Mouse (Mus musculus) liver, embryonic 12.5 days (tissue): ENCODE measurements around the gene Fhit. TPM values are rescaled to one million over a fixed set of nuclear protein-coding genes. Genes with fewer than 3 reads are reported as not detected.

Source experiments
- ATAC-seq: fragments of 200-750 bp; cut with Nextera tagmentation; 2 replicates; pipeline ENCODE4 v1.8.0; 2017; ENCODE audit warnings: moderate number of reproducible peaks, mild to moderate bottlenecking, moderate library complexity
- H3K27ac ChIP-seq: fragments of 300-500 bp; sonication (generic); 2 replicates; pipeline ENCODE4 v1.5.1; 2016; ENCODE audit warnings: mild to moderate bottlenecking
- H3K27me3 ChIP-seq: fragments of 300-500 bp; sonication (generic); replicated peaks from 2 replicates; pipeline ENCODE4 v1.6.1; 2016; ENCODE audit warnings: mild to moderate bottlenecking, moderate library complexity
- H3K36me3 ChIP-seq: fragments of 300-500 bp; sonication (generic); 2 replicates; pipeline ENCODE4 v1.6.1; 2016; ENCODE audit warnings: mild to moderate bottlenecking, moderate library complexity
- H3K4me1 ChIP-seq: fragments of 300-500 bp; sonication (generic); 2 replicates; pipeline ENCODE4 v1.6.1; 2016
- H3K4me2 ChIP-seq: fragments of 300-500 bp; sonication (generic); 2 replicates; pipeline ENCODE4 v1.6.1; 2016; ENCODE audit warnings: mild to moderate bottlenecking, moderate library complexity
- H3K4me3 ChIP-seq: fragments of 300-500 bp; sonication (generic); 2 replicates; pipeline ENCODE4 v1.5.1; 2016; ENCODE audit warnings: mild to moderate bottlenecking, moderate library complexity
- H3K9ac ChIP-seq: fragments of 300-500 bp; sonication (generic); 2 replicates; pipeline ENCODE4 v1.6.1; 2016; ENCODE audit warnings: mild to moderate bottlenecking, moderate library complexity
- H3K9me3 ChIP-seq: fragments of 300-500 bp; sonication (generic); replicated peaks from 2 replicates; pipeline ENCODE4 v1.6.1; 2016; ENCODE audit warnings: mild to moderate bottlenecking, moderate library complexity
- WGBS: fragments of 180-500 bp; shearing (Covaris S2); methylation state at CpG from one replicate; pipeline ENCODE4 v1.1.7; 2016; ENCODE audit not compliant: insufficient replicate concordance; 5-methylcytosine and 5-hydroxymethylcytosine counted together
- polyA plus RNA-seq: library from polyadenylated mRNA; unstranded; fragments of >200 nt; fragmentation: Nextera tagmentation; extraction: Ambion mirVana; gene quantifications from 2 replicates; pipeline ENCODE4 v1.2.1, GENCODE M21; 2016

Gene Fhit
- polyA plus RNA-seq, 1 experiment from 2014 or later: 2.1 TPM

DNA sequence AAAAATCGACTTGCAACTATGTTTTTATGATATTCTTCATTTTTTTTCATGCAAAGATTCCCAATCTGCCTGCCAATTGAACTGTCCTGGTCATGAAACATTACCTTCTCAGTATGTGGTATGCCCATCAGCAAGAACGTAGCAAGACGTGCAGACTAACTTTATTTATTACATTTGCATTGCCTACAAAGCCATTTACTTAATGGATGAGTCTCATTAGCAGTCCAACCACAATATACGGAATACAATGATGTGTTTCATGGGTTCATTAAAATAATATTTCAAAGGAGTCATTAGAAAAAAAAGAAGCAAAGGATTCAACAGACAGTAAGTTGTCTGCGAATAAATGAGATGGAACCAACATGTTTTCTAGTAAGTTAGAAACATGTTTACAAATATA lies 933.1 kb downstream of the Fhit start:
- no peak overlapping the region for H3K4me2 ChIP-seq
- H3K36me3 ChIP-seq: no peaks in the 10 kb centered on the region
- H3K27me3 ChIP-seq: no peaks in the 10 kb centered on the region
- no peaks in the 10 kb centered on the region for H3K9me3 ChIP-seq
- no peak overlapping the region for H3K4me3 ChIP-seq
- no peak overlapping the region for H3K9ac ChIP-seq
- no peak overlapping the region for H3K27ac ChIP-seq
- no peaks in the 10 kb centered on the region for H3K4me1 ChIP-seq
- 69% methylated on average over 5 of the region's 5 CpGs for WGBS
- ATAC-seq: no peak

DNA sequence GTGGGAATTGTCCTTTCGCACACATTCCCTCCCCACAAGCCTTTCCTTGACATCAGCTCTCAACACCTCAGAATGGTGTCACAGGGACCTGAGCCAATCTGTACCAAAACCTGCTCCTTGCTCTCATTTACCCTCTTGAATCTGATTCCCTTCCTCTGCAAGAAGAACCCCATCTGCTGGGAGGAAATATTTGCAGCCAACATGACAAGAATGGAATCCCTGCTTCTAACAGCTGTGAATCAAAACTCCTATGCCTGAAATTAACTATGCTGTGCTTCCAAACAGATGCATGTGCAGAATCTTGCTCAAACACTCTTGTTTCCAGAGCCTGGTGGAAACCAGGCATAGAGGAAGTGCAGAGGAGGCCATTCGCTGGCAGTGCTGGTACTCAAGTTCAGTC lies 940.0 kb downstream of the Fhit start:
- Histone ChIP-seq H3K9me3 (no peaks in the 10 kb centered on the region), H3K27me3 (no peaks in the 10 kb centered on the region), H3K4me2 (no peak overlapping the region), H3K4me1 (no peaks in the 10 kb centered on the region), H3K27ac (no peak overlapping the region), H3K9ac (no peak overlapping the region), H3K4me3 (no peak overlapping the region), H3K36me3 (no peaks in the 10 kb centered on the region)
- no peak for ATAC-seq
- WGBS: 76% methylated on average over 2 of the region's 2 CpGs

DNA sequence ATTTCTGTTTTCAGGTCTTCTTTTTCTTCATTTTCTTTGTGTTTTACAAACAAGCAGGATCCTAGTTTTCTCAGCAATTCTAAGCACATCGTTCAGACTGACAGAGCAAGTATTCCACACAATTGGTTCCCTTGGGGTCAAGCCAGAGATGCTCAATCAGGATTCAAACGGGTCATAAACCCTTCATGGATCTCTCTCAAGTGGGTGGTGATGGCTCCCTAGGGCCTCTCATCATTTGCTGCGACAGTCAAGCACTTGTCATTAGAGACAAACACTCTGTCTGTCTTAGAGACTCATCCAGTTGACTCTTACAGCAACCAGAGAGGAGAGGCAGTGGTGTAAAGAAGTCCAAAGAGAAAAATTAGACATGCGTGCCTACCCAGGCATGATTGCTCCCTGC lies 948.6 kb downstream of the Fhit start:
- Histone ChIP-seq H3K9ac (no peak overlapping the region), H3K4me1 (no peaks in the 10 kb centered on the region), H3K9me3 (no peaks in the 10 kb centered on the region), H3K27ac (no peak overlapping the region), H3K4me3 (no peak overlapping the region), H3K36me3 (no peaks in the 10 kb centered on the region), H3K27me3 (no peaks in the 10 kb centered on the region), H3K4me2 (no peak overlapping the region)
- WGBS: 57% methylated on average over 4 of the region's 4 CpGs
- no peak for ATAC-seq

DNA sequence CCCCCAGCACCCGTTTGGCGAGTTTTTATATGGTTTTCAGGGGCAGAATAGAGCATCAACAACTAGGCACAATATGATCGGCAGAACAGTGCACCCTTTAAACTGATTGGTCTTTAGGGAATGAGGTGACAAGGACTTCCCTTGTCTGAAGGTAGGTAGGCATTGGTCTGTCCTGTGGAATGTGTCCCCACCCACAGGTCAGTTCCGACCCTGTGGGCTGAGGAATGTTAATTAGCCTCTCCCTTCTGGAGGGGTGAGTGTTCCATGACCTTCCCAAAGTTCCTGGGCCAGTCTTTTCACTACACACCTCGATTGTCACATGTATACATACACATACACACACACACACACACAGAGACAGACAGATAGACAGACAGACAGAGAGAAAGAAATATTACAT lies 950.7 kb downstream of the Fhit start:
- Histone ChIP-seq H3K27ac (no peak overlapping the region), H3K4me3 (no peak overlapping the region), H3K9ac (no peak overlapping the region), H3K4me2 (no peak overlapping the region), H3K9me3 (no peaks in the 10 kb centered on the region), H3K36me3 (no peaks in the 10 kb centered on the region), H3K27me3 (no peaks in the 10 kb centered on the region), H3K4me1 (no peaks in the 10 kb centered on the region)
- ATAC-seq: no peak
- WGBS: 56% methylated on average over 5 of the region's 5 CpGs

DNA sequence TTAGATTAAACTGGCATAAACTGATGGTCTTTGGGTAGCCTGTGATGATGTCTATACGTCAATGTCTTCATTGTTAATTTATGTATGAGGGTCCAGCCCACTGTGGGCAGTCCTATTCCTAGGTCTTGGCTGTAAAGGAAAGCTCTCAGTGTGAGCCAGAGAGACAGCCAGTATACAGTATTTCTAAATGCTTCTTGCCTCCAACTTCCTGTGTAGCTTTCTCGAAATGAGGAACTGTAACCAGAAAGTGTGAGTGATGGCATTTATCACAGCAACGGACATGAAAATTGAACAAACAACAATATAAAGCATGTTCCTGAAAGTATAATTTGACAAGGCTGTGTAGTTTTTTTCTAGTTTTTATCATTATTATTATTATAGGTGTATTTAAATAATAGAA lies 952.8 kb downstream of the Fhit start:
- Histone ChIP-seq H3K9ac (no peak overlapping the region), H3K4me2 (no peak overlapping the region), H3K27me3 (no peaks in the 10 kb centered on the region), H3K9me3 (no peaks in the 10 kb centered on the region), H3K4me1 (no peaks in the 10 kb centered on the region), H3K27ac (no peak overlapping the region), H3K4me3 (no peak overlapping the region), H3K36me3 (no peaks in the 10 kb centered on the region)
- WGBS: 36% methylated on average over 3 of the region's 3 CpGs
- ATAC-seq: no peak

DNA sequence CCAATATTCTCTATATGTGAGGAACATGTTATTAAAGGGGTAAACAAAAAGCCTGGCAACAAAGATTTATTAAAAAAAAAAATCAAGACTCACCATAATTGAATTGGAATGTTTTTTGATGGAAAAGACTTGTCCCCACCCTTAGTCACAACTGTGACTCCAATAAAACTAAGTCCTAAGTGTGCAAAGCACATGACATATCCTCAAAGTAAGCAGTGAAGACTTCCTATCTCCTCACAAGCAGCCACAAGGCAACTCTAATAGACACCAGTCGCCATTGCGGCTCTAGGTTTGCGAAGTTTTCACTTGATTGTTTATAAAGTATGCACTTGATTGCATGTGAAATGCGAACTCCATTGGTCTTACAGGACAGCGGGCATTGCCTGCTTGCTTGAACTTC lies 956.1 kb downstream of the Fhit start:
- ATAC-seq: no peak
- Histone ChIP-seq H3K9ac (no peak overlapping the region), H3K4me3 (no peak overlapping the region), H3K9me3 (no peaks in the 10 kb centered on the region), H3K27me3 (no peaks in the 10 kb centered on the region), H3K4me1 (no peaks in the 10 kb centered on the region), H3K27ac (no peak overlapping the region), H3K4me2 (no peak overlapping the region), H3K36me3 (no peaks in the 10 kb centered on the region)
- WGBS: 74% methylated on average over 5 of the region's 5 CpGs

DNA sequence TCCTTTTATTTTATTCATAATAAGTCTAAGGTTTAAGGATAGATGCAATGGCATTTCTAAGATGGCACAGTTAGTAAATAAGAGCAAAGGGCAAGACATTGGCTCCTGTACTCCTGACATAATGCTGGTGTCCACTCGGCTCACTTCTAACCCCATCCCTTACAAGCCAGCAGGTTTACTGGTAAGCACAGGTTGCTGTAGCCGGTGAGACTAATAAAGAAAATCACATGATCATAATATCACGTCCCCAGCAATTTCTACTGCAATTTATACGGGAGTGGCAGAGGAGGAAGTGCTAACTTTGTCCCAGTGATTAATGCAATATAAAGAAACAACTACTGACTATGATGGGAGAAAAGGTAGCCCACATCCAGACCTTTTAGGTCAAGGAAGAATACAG lies 956.5 kb downstream of the Fhit start:
- Histone ChIP-seq H3K36me3 (no peaks in the 10 kb centered on the region), H3K4me2 (no peak overlapping the region), H3K27me3 (no peaks in the 10 kb centered on the region), H3K4me3 (no peak overlapping the region), H3K4me1 (no peaks in the 10 kb centered on the region), H3K9ac (no peak overlapping the region), H3K27ac (no peak overlapping the region), H3K9me3 (no peaks in the 10 kb centered on the region)
- ATAC-seq: no peak
- WGBS: 65% methylated on average over 4 of the region's 4 CpGs

DNA sequence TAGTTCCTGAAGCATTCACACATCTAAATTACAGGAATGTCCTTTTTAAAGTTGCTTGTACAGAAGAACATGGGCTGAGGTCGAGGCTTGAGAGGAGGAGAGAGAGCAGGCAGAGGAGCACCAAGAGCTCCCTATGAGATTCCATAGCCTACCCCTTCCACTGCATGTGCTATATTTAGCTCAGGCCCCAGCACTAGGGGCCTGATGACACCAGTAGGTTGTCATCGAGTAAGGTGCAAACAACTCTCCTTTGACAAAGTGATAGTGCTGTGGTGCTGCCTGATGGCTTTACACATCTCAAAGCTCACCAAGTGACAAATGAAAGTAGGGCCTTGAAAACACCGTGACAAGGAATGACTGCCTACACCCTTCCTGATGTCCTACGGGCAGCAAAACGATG lies 967.7 kb downstream of the Fhit start:
- Histone ChIP-seq H3K9ac (no peak overlapping the region), H3K9me3 (no peaks in the 10 kb centered on the region), H3K27me3 (no peaks in the 10 kb centered on the region), H3K4me1 (no peaks in the 10 kb centered on the region), H3K4me2 (no peak overlapping the region), H3K27ac (no peak overlapping the region), H3K36me3 (no peaks in the 10 kb centered on the region), H3K4me3 (no peak overlapping the region)
- WGBS: 56% methylated on average over 5 of the region's 5 CpGs
- no peak for ATAC-seq

DNA sequence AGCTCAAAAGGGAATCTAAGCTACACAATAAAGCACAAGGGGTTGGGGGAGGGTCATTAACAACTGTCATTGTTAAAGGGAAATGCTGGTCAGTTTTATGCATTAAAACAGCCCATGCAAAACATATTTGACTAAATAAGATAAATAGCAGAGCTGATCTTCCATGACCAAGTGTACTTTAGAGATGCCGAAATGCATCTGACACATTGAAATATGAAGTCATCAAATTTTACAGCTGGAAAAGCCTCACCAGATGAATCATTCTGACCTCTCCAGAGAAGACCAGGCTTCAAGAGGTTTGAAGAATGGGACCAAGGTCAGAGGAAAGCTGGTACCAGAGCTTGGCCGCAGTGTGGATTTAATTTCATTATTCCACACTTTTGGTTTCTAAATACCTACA lies 990.1 kb downstream of the Fhit start:
- no peaks in the 10 kb centered on the region for H3K36me3 ChIP-seq
- WGBS: 81% methylated on average over 2 of the region's 2 CpGs
- no peak for ATAC-seq

DNA sequence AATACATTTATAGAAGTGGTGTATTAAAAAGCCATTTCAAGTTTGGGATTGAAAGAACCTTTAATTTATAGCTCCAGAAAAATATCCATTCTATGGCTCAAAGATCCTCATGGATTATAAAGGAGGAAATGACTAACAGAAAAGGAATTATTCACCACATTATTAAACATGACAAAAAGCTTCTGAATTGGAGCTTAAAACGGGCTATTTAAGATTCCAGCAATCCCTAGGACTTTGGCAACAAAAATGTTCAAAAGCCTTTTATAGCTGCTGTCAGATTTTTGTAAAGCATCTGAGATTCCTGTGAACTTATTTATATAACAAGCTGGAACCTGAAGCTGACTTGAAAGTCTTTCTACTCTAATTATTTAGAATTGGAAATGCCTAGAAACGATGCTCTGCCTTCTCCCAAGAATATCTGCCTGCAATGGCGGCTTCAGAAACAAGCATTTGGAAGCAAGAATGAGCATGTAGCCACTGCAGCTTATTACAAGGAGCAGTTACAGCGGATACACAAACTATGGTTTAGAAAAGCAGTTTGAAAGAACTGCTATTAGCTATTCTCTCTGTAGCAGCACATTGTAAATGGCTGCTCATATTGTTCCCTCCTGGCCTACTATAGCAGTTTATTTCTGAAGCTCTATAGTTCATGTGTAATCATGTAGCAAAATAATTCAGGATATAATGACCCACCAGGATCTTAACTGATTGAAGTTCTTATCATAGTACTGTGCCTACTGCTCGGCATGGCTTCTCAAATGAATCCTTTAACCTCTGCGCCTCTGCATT lies 995.0 kb downstream of the Fhit start:
- Histone ChIP-seq H3K9me3 (no peaks in the 10 kb centered on the region), H3K27ac (no peak overlapping the region), H3K36me3 (no peaks in the 10 kb centered on the region), H3K9ac (no peak overlapping the region), H3K4me2 (no peak overlapping the region), H3K4me1 (no peaks in the 10 kb centered on the region), H3K27me3 (no peaks in the 10 kb centered on the region), H3K4me3 (no peak overlapping the region)
- no peak for ATAC-seq
- 61% methylated on average over 6 of the region's 6 CpGs for WGBS

More for the DNA sequence above, 990.1 kb downstream of the Fhit start:
- H3K27ac ChIP-seq: no peak overlapping the region
- H3K9me3 ChIP-seq: no peaks in the 10 kb centered on the region
- no peak overlapping the region for H3K4me2 ChIP-seq
- no peaks in the 10 kb centered on the region for H3K27me3 ChIP-seq
- no peak overlapping the region for H3K9ac ChIP-seq
- H3K4me1 ChIP-seq: no peaks in the 10 kb centered on the region
- no peak overlapping the region for H3K4me3 ChIP-seq

DNA sequence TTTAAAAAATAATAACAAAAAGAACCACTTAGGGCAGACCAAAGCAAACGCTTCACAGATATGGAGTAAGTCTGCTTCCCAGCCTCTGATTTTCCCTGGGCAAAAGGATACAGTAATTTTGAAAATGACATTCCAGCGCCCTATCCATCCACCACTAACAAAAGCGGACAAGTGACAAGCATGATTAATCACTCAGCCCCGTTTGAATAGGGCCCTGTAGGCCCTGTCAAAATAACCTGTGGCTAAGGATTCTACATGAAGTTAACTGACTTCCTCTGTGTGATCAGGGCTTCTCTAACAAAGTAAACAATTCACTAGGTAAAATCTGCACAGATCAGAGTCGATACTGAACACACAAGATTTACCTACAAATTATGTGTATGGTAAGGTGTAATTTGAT lies 1012.0 kb downstream of the Fhit start:
- Histone ChIP-seq H3K27ac (no peak overlapping the region), H3K9me3 (no peaks in the 10 kb centered on the region), H3K4me3 (no peak overlapping the region), H3K36me3 (no peaks in the 10 kb centered on the region), H3K4me1 (no peaks in the 10 kb centered on the region), H3K27me3 (no peaks in the 10 kb centered on the region), H3K9ac (no peak overlapping the region), H3K4me2 (no peak overlapping the region)
- ATAC-seq: no peak
- WGBS: 48% methylated on average over 5 of the region's 5 CpGs

DNA sequence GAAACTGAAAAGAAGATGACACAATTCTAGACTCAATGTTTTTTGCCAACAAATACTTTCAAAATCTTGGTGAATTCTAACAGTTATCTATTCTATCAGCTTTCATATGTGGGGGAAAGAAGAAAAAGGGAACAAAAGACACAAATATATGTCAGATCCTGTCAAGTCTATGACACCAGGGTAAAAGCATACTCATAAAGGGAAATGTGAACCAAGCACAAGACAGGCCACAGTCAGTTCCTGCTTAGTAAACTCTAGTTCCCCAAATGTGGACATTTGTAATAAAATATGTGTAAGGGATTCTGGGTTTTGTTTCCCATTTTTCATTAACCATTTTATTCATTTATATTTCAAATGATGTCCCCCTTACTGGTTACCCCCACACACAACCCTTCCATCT lies 1022.5 kb downstream of the Fhit start:
- Histone ChIP-seq H3K27ac (no peak overlapping the region), H3K4me3 (no peak overlapping the region), H3K9me3 (no peaks in the 10 kb centered on the region), H3K27me3 (no peaks in the 10 kb centered on the region), H3K36me3 (no peaks in the 10 kb centered on the region), H3K9ac (no peak overlapping the region), H3K4me1 (no peaks in the 10 kb centered on the region), H3K4me2 (no peak overlapping the region)
- ATAC-seq: no peak

DNA sequence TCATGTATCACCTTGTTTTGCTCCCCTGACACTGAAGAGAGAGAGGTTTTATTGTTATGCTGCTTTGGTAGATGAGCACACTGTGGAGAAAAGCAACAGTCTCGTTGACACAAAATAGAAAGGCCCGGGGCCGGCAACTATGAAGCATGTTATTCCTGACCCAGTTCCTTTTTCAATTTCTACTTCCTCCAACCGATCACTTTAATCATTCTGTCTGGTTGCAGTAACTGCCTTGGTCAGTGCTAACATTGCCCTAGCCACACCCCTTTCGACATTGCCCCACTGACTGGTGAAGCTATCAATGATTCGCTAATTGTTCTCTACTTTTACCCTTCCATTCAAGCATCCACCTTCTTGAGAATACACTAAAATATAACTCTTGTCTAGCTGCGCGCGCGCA lies 1028.0 kb downstream of the Fhit start:
- no peaks in the 10 kb centered on the region for H3K9me3 ChIP-seq
- no peak overlapping the region for H3K27ac ChIP-seq
- ATAC-seq: no peak
- no peaks in the 10 kb centered on the region for H3K36me3 ChIP-seq
- H3K4me3 ChIP-seq: no peak overlapping the region
- H3K27me3 ChIP-seq: no peaks in the 10 kb centered on the region
- no peaks in the 10 kb centered on the region for H3K4me1 ChIP-seq
- no peak overlapping the region for H3K4me2 ChIP-seq
- H3K9ac ChIP-seq: no peak overlapping the region
- 75% methylated on average over 10 of the region's 10 CpGs for WGBS
